Mouse (Mus musculus): ENCODE results near the gene Gm20388.

The Gm20388 gene

GRCm38 (mm10) chr8:122928631-122929224 lies 3018.1 kb downstream of the Gm20388 start:
- DNase-seq (ENCODE audit: low spot score in 2 of 2) = no peak

DNA sequence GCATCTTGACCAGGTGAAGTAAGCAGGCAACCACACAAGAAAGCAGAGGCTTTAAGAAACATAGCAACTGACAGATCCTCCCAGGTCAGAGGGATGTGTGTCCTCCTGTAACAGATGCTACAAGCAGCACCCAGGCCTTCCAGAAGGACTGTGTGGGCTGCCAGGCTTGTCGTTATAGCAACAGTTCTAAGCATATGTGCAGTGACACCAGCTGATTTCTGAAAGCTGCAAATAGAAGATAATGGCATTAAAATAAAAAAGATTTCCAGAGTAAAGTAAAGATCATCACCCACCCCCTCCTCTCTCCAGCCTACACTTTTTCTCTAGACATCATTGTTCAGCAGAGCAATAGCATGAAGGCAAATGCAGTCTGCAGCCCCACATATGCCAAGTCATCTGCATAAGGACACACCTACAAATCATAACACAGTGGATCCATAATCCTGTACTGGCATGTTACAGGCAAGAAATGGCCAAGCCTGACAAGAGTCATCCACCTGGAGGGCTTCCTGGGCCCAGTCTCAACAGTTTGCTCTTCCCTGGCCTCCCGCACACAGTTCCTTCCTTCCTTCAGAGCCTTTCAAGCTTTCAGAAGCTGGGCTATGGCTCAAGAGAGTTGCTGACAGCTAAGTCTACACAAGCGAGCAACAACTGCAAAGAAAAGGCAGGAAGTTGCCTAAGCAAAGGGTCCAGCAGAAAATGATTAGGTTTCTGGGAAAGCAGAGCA lies 3021.4 kb downstream of the Gm20388 start:
- no peak for DNase-seq (ENCODE audit: low spot score in 2 of 2)

DNA sequence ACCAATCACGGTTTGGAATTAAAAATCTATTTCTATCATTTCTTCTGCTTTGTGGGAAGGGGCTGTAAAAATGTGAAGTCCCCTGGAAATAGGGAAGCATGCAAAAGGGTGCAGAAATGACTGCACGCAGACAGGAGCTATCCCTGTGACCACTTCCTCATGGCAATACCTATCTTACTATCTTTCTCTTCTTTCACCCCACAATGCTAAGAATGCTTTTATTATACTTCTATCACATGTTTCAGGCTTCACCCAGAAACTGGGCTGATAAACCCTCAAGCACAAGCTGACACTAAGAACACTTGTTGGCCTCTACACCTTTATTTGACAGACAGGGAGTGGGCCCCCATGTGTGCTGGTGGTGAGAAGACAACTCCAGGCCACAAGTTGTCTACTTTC lies 3021.9 kb downstream of the Gm20388 start:
- DNase-seq (ENCODE audit: low spot score in 2 of 2) = no peak

- no peak for DNase-seq (ENCODE audit: low spot score in 2 of 2)
These were observed 3023.3 kb downstream of the Gm20388 start for GRCm38 (mm10) chr8:122933973-122934372.

- no peak for DNase-seq (ENCODE audit: low spot score in 2 of 2)
These were observed 3024.5 kb downstream of the Gm20388 start for GRCm38 (mm10) chr8:122935118-122935517.

- no peak for DNase-seq (ENCODE audit: low spot score in 2 of 2)
These were observed 3025.3 kb downstream of the Gm20388 start for GRCm38 (mm10) chr8:122935912-122936311.

DNA sequence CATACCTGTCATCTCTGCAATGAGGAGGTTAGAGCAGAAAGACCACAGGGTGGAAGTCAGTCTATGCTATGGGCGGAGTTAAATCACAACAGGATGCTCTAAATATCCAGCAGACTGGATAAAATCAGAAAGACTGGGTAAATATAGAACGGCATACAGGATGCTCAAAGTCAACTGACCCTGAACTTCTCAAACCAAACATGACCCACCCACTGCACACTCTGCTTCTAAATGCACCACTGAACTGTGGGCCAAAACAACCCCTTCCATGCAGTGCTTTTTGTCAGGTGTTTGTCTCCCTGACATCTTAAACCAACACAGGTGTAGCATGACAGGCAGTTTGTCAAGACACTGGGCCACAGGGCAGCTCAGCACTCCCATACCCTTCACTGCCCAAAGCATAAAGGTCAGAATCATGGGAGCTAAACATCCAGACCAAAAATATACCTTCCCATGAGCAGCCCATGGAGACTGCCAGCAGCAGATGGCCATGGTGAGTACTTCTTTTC lies 3027.0 kb downstream of the Gm20388 start:
- no peak for DNase-seq (ENCODE audit: low spot score in 2 of 2)

- no peak for DNase-seq (ENCODE audit: low spot score in 2 of 2)
These were observed 3027.5 kb downstream of the Gm20388 start for GRCm38 (mm10) chr8:122938170-122938569.

- DNase-seq (ENCODE audit: low spot score in 2 of 2) = peak in 1 of 2 experiments; percentile 42
These were observed 3027.9 kb downstream of the Gm20388 start for GRCm38 (mm10) chr8:122938591-122938990.

- DNase-seq (ENCODE audit: low spot score in 2 of 2) = peak; percentile 38 to 72
These were observed 3032.4 kb downstream of the Gm20388 start for GRCm38 (mm10) chr8:122942803-122943713.

DNA sequence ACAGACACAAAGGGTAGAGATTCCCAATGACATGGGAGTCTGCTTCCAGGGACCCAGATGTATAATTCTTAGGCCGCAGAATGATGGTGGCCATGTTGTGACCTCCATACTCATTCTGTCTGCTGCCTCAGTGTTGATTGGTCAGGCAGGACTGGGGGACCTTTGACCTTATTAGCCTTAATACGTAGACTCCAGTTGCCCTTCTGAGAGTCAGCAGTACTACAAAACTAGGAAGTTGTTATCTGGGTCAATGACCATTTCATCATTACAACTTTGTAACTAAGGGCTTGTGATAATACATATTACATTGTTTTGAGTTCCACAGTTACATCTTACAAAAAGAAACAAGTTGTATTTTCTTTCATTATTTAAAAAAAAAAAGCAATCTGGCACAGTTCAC lies 3035.1 kb downstream of the Gm20388 start:
- DNase-seq (ENCODE audit: low spot score in 2 of 2) = no peak

GRCm38 (mm10) chr8:122949701-122950100 lies 3039.1 kb downstream of the Gm20388 start:
- no peak for DNase-seq (ENCODE audit: low spot score in 2 of 2)

- no peak for DNase-seq (ENCODE audit: low spot score in 2 of 2)
These were observed 3040.8 kb downstream of the Gm20388 start for GRCm38 (mm10) chr8:122951456-122951855.

DNA sequence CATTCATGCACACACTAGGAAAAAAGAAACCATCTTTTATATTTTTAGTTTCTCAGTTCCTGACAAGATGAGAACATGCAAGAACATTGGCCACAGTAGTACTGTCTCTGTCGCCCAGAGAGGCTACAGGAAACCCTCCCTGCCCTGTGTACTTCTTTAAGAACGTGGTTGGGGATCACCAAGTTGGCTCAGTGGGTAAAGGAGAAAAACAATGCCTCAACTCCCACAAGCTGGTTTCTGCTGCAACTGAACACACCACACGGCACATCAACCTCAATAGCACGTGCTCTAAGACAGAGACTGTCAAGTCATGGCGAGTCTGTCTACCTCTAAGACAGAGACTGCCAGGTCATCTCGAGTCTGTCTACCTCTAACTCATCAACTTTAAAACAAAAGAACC lies 3042.4 kb downstream of the Gm20388 start:
- DNase-seq (ENCODE audit: low spot score in 2 of 2) = no peak

- DNase-seq (ENCODE audit: low spot score in 2 of 2) = no peak
These were observed 3043.6 kb downstream of the Gm20388 start for GRCm38 (mm10) chr8:122954090-122954799.

DNA sequence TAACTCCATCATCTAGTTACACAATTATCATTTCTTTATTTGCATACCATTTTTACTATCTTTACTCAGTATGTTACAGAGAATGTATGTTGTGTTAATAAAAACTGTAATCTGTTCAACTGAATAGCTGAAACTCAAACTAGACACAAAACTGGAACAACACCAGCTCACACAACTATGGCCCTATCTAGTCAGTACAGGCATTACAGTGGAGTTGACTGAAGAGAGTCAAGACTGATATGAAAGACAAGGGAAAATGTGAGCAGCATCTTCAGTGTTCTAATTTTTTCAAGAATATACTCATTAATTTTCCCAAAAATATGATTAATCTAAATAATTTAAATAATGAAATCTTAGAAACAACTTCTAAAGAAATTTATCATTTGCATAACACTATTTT lies 3044.6 kb downstream of the Gm20388 start:
- no peak for DNase-seq (ENCODE audit: low spot score in 2 of 2)

DNA sequence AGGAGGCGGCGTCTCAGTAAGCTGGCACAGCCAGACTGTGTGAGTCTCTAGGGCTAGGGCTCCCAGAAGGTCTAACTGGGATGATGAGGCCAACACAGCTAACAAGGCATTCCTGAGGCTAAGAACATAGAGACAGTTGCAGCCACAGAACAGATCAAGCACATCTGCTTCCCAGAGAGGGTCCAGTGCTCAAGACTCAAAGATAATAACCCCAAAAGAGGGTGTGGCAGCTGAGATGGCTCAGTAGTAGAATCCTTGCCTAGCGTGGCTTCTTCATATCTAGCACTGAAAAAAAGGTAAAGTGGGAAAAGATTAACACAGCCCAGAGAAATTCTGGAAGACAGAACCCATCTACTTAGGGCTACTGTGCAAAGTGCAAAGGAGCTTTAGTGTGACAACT lies 3045.4 kb downstream of the Gm20388 start:
- no peak for DNase-seq (ENCODE audit: low spot score in 2 of 2)

- DNase-seq (ENCODE audit: low spot score in 2 of 2) = no peak
These were observed 3049.7 kb downstream of the Gm20388 start for GRCm38 (mm10) chr8:122960323-122960722.

- peak in 1 of 2 experiments; percentile 42 for DNase-seq (ENCODE audit: low spot score in 2 of 2)
These were observed 3050.3 kb downstream of the Gm20388 start for GRCm38 (mm10) chr8:122960932-122961331.

DNA sequence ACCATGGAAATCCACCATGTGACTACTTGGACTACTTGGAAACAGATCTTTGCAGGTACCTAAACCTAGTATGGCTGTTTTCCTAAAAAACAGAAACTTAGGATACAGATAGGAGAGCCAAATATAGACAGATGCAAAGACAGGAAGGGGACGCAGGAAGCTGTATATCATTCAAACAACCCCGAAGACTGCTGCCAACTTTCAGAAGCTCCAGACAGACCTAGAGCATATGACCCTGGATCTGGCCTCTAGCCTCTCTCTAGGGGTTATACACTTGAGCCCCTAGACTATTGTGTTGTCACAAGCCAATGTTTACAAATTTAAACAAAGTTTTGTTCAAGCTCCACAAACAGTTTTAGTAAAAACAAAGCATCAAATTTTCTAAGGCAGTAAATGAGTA lies 3050.8 kb downstream of the Gm20388 start:
- DNase-seq (ENCODE audit: low spot score in 2 of 2) = no peak

DNA sequence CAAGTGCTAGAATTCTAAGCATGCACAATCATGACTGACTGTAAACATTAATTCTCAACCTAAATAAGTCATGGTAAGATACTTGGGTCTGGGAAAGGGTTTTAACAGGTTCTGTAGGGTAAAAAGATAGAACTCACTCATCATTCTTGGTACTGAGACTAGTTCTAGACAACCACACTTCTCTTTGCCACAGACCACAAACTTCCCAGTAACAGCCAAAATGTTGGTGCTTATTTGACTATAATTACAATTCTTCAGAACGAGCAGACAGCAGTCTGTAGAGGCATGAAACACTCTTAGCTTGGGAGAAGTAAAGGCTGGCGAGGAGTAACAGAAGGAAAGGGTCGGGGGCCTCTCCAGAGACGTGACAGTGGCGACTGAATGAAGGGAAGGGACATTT lies 3051.4 kb downstream of the Gm20388 start:
- no peak for DNase-seq (ENCODE audit: low spot score in 2 of 2)

- DNase-seq (ENCODE audit: low spot score in 2 of 2) = no peak
These were observed 3056.0 kb downstream of the Gm20388 start for GRCm38 (mm10) chr8:122966638-122967037.
